ENCODE assay signal across 20 mouse cellular contexts in the genomic region with DNA sequence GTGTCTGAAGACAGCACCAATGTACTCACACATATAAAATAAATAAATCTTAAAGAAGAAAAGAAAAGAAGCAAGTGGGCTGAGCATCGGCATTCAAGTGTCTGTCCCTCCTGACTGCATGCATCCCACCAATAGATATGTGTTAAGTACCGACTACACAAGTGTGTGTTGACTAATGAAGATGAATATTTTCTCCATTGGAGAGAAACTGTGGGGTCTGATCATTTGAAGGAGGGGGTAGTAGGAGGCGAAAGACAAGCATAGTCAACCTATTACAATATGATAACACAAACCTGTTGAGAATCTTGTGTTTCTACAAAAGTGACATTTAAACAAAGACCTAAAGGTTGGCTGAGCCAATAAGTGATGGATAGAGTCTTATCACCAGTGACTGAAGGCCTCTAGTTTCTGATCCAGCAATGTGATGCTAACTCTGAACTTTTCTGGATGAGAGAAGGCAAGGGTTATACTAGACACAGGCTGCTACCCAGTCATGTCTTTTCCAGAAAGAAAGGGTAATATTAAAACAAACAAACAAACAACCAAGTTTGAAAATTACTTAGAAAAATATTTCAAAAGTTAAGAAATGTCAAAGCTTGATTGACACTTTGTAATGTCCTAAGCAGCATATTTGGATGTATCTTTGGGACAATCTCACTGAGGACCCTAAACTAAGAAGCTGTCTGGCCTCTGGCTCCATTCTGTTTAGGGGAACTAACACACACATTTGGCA.
A peak's percentile ranks its signal among the peaks of the same experiment; 100 is the strongest.
DNase-seq lines count a peak whose midpoint lies in the region; ATAC-seq and TF ChIP-seq lines count a peak whose summit lies in the region.
"Had no signal": no experiment of that assay in that cellular context is flagged by ENCODE, and none has a peak within 500 bp of the region (broad histone marks: within the 10 kb centered on the region; RNA-seq: fewer than 3 reads in every experiment).

No protein-coding gene starts in this region.

- H3K4me2 ChIP-seq in heart, embryonic 15.5 days = peak overlapping the region; percentile 70; the same call in 1 of the 2 replicates
- peak overlapping the region; percentile 63; the same call in 1 of the 2 replicates for H3K4me2 ChIP-seq in lung, embryonic 14.5 days
- no peak overlapping the region for H3K4me2 ChIP-seq in lung, postnatal 0 days (replicated peaks; ENCODE audit: low read depth, low read length)
- H3K4me2 ChIP-seq in embryonic facial prominence, embryonic 14.5 days (ENCODE audit: low read depth, low read length) = 0 out of 2 replicates have a peak overlapping the region, but pooled peaks have one; percentile 57
- peak overlapping the region; percentile 69; the same call in 1 of the 2 replicates for H3K4me2 ChIP-seq in liver, postnatal 0 days (ENCODE audit: low read depth, low read length)

- H3K27ac ChIP-seq in heart, embryonic 15.5 days = no peak overlapping the region
- no peak overlapping the region for H3K27ac ChIP-seq in heart, adult 2 months
- H3K27ac ChIP-seq in lung, embryonic 14.5 days (ENCODE audit: low read depth) = no peak overlapping the region
- H3K27ac ChIP-seq in lung, postnatal 0 days (ENCODE audit: low read length) = no peak overlapping the region
- H3K27ac ChIP-seq in embryonic facial prominence, embryonic 14.5 days (replicated peaks; ENCODE audit: low read depth, low read length) = no peak overlapping the region
- no peak overlapping the region for H3K27ac ChIP-seq in liver, postnatal 0 days (ENCODE audit: low read depth)
- H3K27ac ChIP-seq: midbrain, embryonic 12.5 days; neural tube, embryonic 13.5 days had no signal

- intact Hi-C loops in heart, adult 2 months (cut with DNase I) = no loop called here

- no peak for TF ChIP-seq CTCF in heart, adult 2 months (IDR thresholded peaks at IDR 0.05)
- TF ChIP-seq CTCF in lung, embryonic 14.5 days (IDR thresholded peaks at IDR 0.05; ENCODE audit: low read depth) = no peak
- no peak for TF ChIP-seq CTCF in lung, postnatal 0 days (IDR thresholded peaks at IDR 0.05)
- TF ChIP-seq CTCF in liver, postnatal 0 days (IDR thresholded peaks at IDR 0.05; ENCODE audit: low read depth) = no peak

- no peaks in the 10 kb centered on the region for H3K9me3 ChIP-seq in heart, embryonic 15.5 days (replicated peaks)
- no peaks in the 10 kb centered on the region for H3K9me3 ChIP-seq in lung, embryonic 14.5 days (ENCODE audit: low read depth, low read length)
- no peaks in the 10 kb centered on the region for H3K9me3 ChIP-seq in lung, postnatal 0 days (ENCODE audit: low read length)
- H3K9me3 ChIP-seq in embryonic facial prominence, embryonic 14.5 days (ENCODE audit: control insufficient read depth, low read length) = no peaks in the 10 kb centered on the region
- no peaks in the 10 kb centered on the region for H3K9me3 ChIP-seq in liver, postnatal 0 days (ENCODE audit: low read length)
- H3K9me3 ChIP-seq: embryonic facial prominence, embryonic 15.5 days; heart, embryonic 10.5 days; midbrain, embryonic 12.5 days; neural tube, embryonic 13.5 days had no signal

- no peak overlapping the region for H3K4me3 ChIP-seq in heart, embryonic 15.5 days
- H3K4me3 ChIP-seq in heart, adult 2 months = no peak overlapping the region
- no peak overlapping the region for H3K4me3 ChIP-seq in lung, embryonic 14.5 days (ENCODE audit: low read depth, low read length)
- H3K4me3 ChIP-seq in lung, postnatal 0 days (ENCODE audit: low read depth, low read length) = no peak overlapping the region
- no peak overlapping the region for H3K4me3 ChIP-seq in embryonic facial prominence, embryonic 14.5 days (ENCODE audit: low read depth, low read length)
- no peak overlapping the region for H3K4me3 ChIP-seq in liver, postnatal 0 days (ENCODE audit: low read depth, low read length)

- no peak for ATAC-seq in heart, embryonic 15.5 days (replicated peaks; ENCODE audit: insufficient number of reproducible peaks, insufficient read depth, low FRiP score, low read depth)
- ATAC-seq in lung, embryonic 14.5 days (ENCODE audit: insufficient read depth) = no peak
- ATAC-seq in lung, postnatal 0 days = no peak
- no peak for ATAC-seq in embryonic facial prominence, embryonic 14.5 days (ENCODE audit: low read depth)
- no peak for ATAC-seq in liver, postnatal 0 days
- ATAC-seq: Patski had no signal

- no peak for TF ChIP-seq POLR2A in heart, adult 2 months (IDR thresholded peaks at IDR 0.05; ENCODE audit: insufficient read depth, low read depth, low read length)

- 89% methylated on average over 3 of the region's 3 CpGs for WGBS in heart, embryonic 15.5 days
- 95% methylated on average over 3 of the region's 3 CpGs for WGBS in heart, adult 2 months
- 77% methylated on average over 3 of the region's 3 CpGs for WGBS in lung, embryonic 14.5 days
- 82% methylated on average over 3 of the region's 3 CpGs for WGBS in lung, postnatal 0 days
- WGBS in embryonic facial prominence, embryonic 14.5 days = 92% methylated on average over 3 of the region's 3 CpGs
- WGBS in liver, postnatal 0 days (ENCODE audit: insufficient replicate concordance) = 82% methylated on average over 3 of the region's 3 CpGs

- H3K27me3 ChIP-seq in heart, embryonic 15.5 days = no peaks in the 10 kb centered on the region
- no peaks in the 10 kb centered on the region for H3K27me3 ChIP-seq in heart, adult 2 months (ENCODE audit: control insufficient read depth, insufficient read depth, low read length)
- no peaks in the 10 kb centered on the region for H3K27me3 ChIP-seq in lung, embryonic 14.5 days (ENCODE audit: insufficient read depth, low read length)
- H3K27me3 ChIP-seq in lung, postnatal 0 days (replicated peaks; ENCODE audit: insufficient read depth, low read length) = no peaks in the 10 kb centered on the region
- H3K27me3 ChIP-seq in embryonic facial prominence, embryonic 14.5 days (replicated peaks; ENCODE audit: control insufficient read depth, insufficient read depth, low read length) = no peaks in the 10 kb centered on the region
- no peaks in the 10 kb centered on the region for H3K27me3 ChIP-seq in liver, postnatal 0 days (ENCODE audit: insufficient read depth, low read length)
- H3K27me3 ChIP-seq: embryonic facial prominence, embryonic 15.5 days; limb, embryonic 13.5 days; neural tube, embryonic 13.5 days; Patski had no signal

- no peak for DNase-seq in heart, adult 2 months
- DNase-seq in lung, embryonic 14.5 days = no peak
- DNase-seq in lung, postnatal 0 days (ENCODE audit: low spot score) = no peak
- DNase-seq in embryonic facial prominence, embryonic 14.5 days (ENCODE audit: low spot score) = no peak
- DNase-seq in liver, postnatal 0 days = no peak
- DNase-seq in testis, postnatal 14 days (ENCODE audit: low spot score) = no peak
- DNase-seq: adrenal gland, postnatal 25 days; cerebellum, adult 18-20 months; kidney, postnatal 14 days; layer of hippocampus, adult 9-11 months; lung, postnatal 4 days; right cerebral cortex, postnatal 14 days; thymus, adult 18-20 months had no signal

- H3K36me3 ChIP-seq in heart, embryonic 15.5 days = no peaks in the 10 kb centered on the region
- no peaks in the 10 kb centered on the region for H3K36me3 ChIP-seq in heart, adult 2 months (ENCODE audit: control insufficient read depth, insufficient read depth, low read length)
- no peaks in the 10 kb centered on the region for H3K36me3 ChIP-seq in lung, embryonic 14.5 days (ENCODE audit: insufficient read depth)
- H3K36me3 ChIP-seq in lung, postnatal 0 days (ENCODE audit: insufficient read depth, low read length) = no peaks in the 10 kb centered on the region
- no peaks in the 10 kb centered on the region for H3K36me3 ChIP-seq in embryonic facial prominence, embryonic 14.5 days (ENCODE audit: control insufficient read depth, insufficient read depth, low read length)
- H3K36me3 ChIP-seq in liver, postnatal 0 days (replicated peaks; ENCODE audit: insufficient read depth, low read length) = no peaks in the 10 kb centered on the region
- H3K36me3 ChIP-seq: embryonic facial prominence, embryonic 15.5 days; heart, embryonic 10.5 days; limb, embryonic 13.5 days; midbrain, embryonic 12.5 days; neural tube, embryonic 13.5 days had no signal

- H3K79me2 ChIP-seq in heart, adult 2 months (replicated peaks; ENCODE audit: control insufficient read depth, insufficient read depth, low read length) = no peaks in the 10 kb centered on the region

- peaks cover 5% of the 10 kb centered on the region; the same call in 1 of the 2 replicates for H3K4me1 ChIP-seq in heart, embryonic 15.5 days (replicated peaks)
- 0 out of 2 replicates have a peak, but pooled peaks cover 3% of the 10 kb centered on the region for H3K4me1 ChIP-seq in heart, adult 2 months (ENCODE audit: control insufficient read depth, insufficient read depth, low read length)
- H3K4me1 ChIP-seq in lung, embryonic 14.5 days (ENCODE audit: insufficient read depth) = no peaks in the 10 kb centered on the region
- H3K4me1 ChIP-seq in lung, postnatal 0 days (ENCODE audit: insufficient read depth, low read depth, low read length) = no peaks in the 10 kb centered on the region; the same call in 1 of the 2 replicates
- H3K4me1 ChIP-seq in embryonic facial prominence, embryonic 14.5 days (ENCODE audit: control insufficient read depth, insufficient read depth, low read length) = 0 out of 2 replicates have a peak, but pooled peaks cover 6% of the 10 kb centered on the region
- 0 out of 2 replicates have a peak, but pooled peaks cover 3% of the 10 kb centered on the region for H3K4me1 ChIP-seq in liver, postnatal 0 days (ENCODE audit: insufficient read depth)
- H3K4me1 ChIP-seq: heart, embryonic 10.5 days; limb, embryonic 13.5 days had no signal

- H3K9ac ChIP-seq in heart, embryonic 15.5 days = no peak overlapping the region
- H3K9ac ChIP-seq in heart, adult 2 months (ENCODE audit: low read depth, low read length) = no peak overlapping the region
- no peak overlapping the region for H3K9ac ChIP-seq in lung, embryonic 14.5 days
- no peak overlapping the region for H3K9ac ChIP-seq in lung, postnatal 0 days (replicated peaks; ENCODE audit: low read depth)
- no peak overlapping the region for H3K9ac ChIP-seq in embryonic facial prominence, embryonic 14.5 days (ENCODE audit: low read depth, low read length)
- no peak overlapping the region for H3K9ac ChIP-seq in liver, postnatal 0 days (replicated peaks)
- H3K9ac ChIP-seq: embryonic facial prominence, embryonic 15.5 days; midbrain, embryonic 12.5 days had no signal

- no peak for TF ChIP-seq EP300 in heart, adult 2 months (IDR thresholded peaks at IDR 0.05; ENCODE audit: insufficient read depth, low read depth, low read length)
- TF ChIP-seq EP300 in lung, postnatal 0 days (IDR thresholded peaks at IDR 0.05) = no peak
- TF ChIP-seq EP300 in liver, postnatal 0 days (IDR thresholded peaks at IDR 0.05; ENCODE audit: low read depth) = no peak
